Mouse (Mus musculus) midbrain, embryonic 16.5 days (tissue): Measurements from ENCODE around the gene Gm10188. TPM values are rescaled to one million over a fixed set of nuclear protein-coding genes. Genes with fewer than 3 reads are reported as not detected.
A peak's percentile ranks its signal among the peaks of the same experiment; 100 is the strongest.

Source experiments
- ATAC-seq: fragments of 200-750 bp; cut with Nextera tagmentation; 2 replicates; pipeline ENCODE4 v1.8.0; 2017; ENCODE audit warnings: moderate TSS enrichment
- H3K27ac ChIP-seq: fragments of 300-500 bp; sonication (generic); 2 replicates; pipeline ENCODE4 v1.5.1; 2014; ENCODE audit warnings: mild to moderate bottlenecking, low read length, mixed read lengths
- H3K27me3 ChIP-seq: fragments of 300-500 bp; sonication (generic); 2 replicates; pipeline ENCODE4 v1.6.1; 2014; ENCODE audit warnings: low read depth, low read length, mixed read lengths; ENCODE audit not compliant: control insufficient read depth, insufficient read depth
- H3K36me3 ChIP-seq: fragments of 300-500 bp; sonication (generic); 2 replicates; pipeline ENCODE4 v1.6.1; 2014; ENCODE audit warnings: mild to moderate bottlenecking, low read length, moderate library complexity, mixed read lengths; ENCODE audit not compliant: control insufficient read depth, insufficient read depth
- H3K4me1 ChIP-seq: fragments of 300-500 bp; sonication (generic); 2 replicates; pipeline ENCODE4 v1.6.1; 2014; ENCODE audit warnings: mild to moderate bottlenecking, low read length, mixed read lengths; ENCODE audit not compliant: control insufficient read depth, insufficient read depth
- H3K4me2 ChIP-seq: fragments of 300-500 bp; sonication (generic); 2 replicates; pipeline ENCODE4 v1.6.1; 2014; ENCODE audit warnings: mild to moderate bottlenecking, low read length, mixed read lengths
- H3K4me3 ChIP-seq: fragments of 300-500 bp; sonication (generic); 2 replicates; pipeline ENCODE4 v1.5.1; 2014; ENCODE audit warnings: low read depth, mild to moderate bottlenecking, low read length, moderate library complexity, mixed read lengths
- H3K9ac ChIP-seq: fragments of 300-500 bp; sonication (generic); 2 replicates; pipeline ENCODE4 v1.6.1; 2014; ENCODE audit warnings: low read depth, low read length, mixed read lengths
- H3K9me3 ChIP-seq: fragments of 300-500 bp; sonication (generic); replicated peaks from 2 replicates; pipeline ENCODE4 v1.6.1; 2014; ENCODE audit warnings: mild to moderate bottlenecking, low read length, mixed read lengths; ENCODE audit not compliant: control insufficient read depth, poor library complexity, severe bottlenecking
- WGBS: fragments of 180-500 bp; shearing (Covaris S2); extraction: QIAGEN DNeasy Blood & Tissue Kit; methylation state at CpG from one replicate; pipeline ENCODE4 v1.1.7; 2014; 5-methylcytosine and 5-hydroxymethylcytosine counted together
- polyA plus RNA-seq: library from polyadenylated mRNA; unstranded; fragments of >200 nt; fragmentation: Nextera tagmentation; extraction: Ambion mirVana; gene quantifications from 2 replicates; pipeline ENCODE4 v1.2.1, GENCODE M21; 2015

Gene Gm10188
- polyA plus RNA-seq, 1 experiment from 2014 or later: 0.28 TPM

DNA sequence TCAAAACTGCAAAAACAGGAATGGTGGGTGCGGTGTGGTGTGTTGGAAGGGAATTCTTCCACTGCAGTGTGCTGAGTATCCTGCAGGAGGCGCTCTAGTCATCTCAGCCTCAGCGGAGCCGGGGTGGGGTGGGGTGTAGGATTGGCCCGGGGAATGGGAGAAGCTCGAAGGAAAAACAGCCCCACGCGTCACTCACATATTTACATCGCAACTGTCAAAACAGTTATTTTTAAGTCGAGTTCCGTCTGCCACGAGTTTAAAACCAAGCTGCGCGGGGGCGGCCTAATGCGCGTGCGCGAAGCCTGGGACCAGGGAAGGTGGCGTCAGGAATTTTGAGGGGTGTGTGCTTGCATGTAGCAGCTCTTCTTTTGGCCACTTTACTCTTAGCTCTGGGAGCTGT lies 17.3 kb downstream of the Gm10188 start:
- 4% methylated on average over 20 of the region's 20 CpGs for WGBS
- Histone ChIP-seq H3K27ac (peak overlapping the region; percentile 62; the same call in 1 of the 2 replicates), H3K36me3 (no peaks in the 10 kb centered on the region), H3K4me3 (peak overlapping the region; percentile 16; the same call in 1 of the 2 replicates), H3K9ac (no peak overlapping the region), H3K4me2 (peak overlapping the region; percentile 42), H3K9me3 (no peaks in the 10 kb centered on the region), H3K27me3 (no peaks in the 10 kb centered on the region), H3K4me1 (peaks cover 63% of the 10 kb centered on the region)
- no peak for ATAC-seq

DNA sequence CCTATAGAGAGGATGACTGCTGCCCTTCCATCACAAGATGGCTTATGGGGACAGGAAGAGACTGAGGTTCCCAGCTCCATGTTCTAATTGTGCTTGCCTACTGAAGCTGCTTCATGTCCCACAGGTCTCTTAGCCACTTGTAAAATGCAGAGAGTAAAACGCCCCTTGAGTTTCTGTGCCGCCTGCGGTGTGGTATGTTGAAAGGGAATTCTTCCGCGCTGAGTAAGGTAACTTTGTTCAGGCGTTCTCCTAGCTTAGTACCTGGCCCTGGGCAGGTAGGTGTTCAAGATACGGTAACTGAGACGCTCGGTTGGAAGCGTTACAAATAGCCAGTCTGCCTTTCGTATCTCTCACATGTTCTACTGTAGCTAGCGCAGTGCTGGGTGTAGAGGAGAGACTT lies 17.9 kb downstream of the Gm10188 start:
- peak overlapping the region; percentile 42 for H3K4me2 ChIP-seq
- no peak for ATAC-seq
- no peak overlapping the region for H3K4me3 ChIP-seq
- H3K9ac ChIP-seq: no peak overlapping the region
- H3K9me3 ChIP-seq: no peaks in the 10 kb centered on the region
- no peaks in the 10 kb centered on the region for H3K36me3 ChIP-seq
- H3K27me3 ChIP-seq: no peaks in the 10 kb centered on the region
- peak overlapping the region; percentile 12; the same call in 1 of the 2 replicates for H3K27ac ChIP-seq
- WGBS: 47% methylated on average over 12 of the region's 12 CpGs
- peaks cover 68% of the 10 kb centered on the region for H3K4me1 ChIP-seq

DNA sequence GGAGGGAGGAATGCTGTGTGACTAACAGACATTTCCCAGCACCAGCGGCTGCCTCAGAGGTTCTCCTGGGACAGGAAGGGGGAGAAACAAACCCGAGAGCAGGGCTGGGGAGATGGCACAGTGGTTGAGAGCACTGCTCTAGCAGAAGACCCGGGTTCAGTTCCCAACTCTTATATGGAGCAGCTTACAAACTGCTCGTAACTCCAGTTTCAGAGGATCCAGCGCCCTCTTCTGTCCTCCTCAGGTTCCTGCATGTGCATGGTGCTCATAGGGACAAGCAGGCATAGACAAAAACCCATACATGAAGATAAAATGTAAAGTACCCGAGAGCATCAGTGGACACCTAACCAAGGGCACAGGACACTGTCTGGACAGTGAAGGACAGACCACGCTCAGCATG lies 18.6 kb downstream of the Gm10188 start:
- Histone ChIP-seq H3K36me3 (no peaks in the 10 kb centered on the region), H3K9ac (no peak overlapping the region), H3K27ac (no peak overlapping the region), H3K4me2 (no peak overlapping the region), H3K27me3 (no peaks in the 10 kb centered on the region), H3K9me3 (no peaks in the 10 kb centered on the region), H3K4me1 (peaks cover 70% of the 10 kb centered on the region), H3K4me3 (no peak overlapping the region)
- ATAC-seq: no peak
- 14% methylated on average over 7 of the region's 7 CpGs for WGBS

- no peaks in the 10 kb centered on the region for H3K27me3 ChIP-seq
- peaks cover 73% of the 10 kb centered on the region for H3K4me1 ChIP-seq
- H3K4me2 ChIP-seq: no peak overlapping the region
- H3K36me3 ChIP-seq: no peaks in the 10 kb centered on the region
- H3K27ac ChIP-seq: no peak overlapping the region
- no peak for ATAC-seq
- H3K9me3 ChIP-seq: no peaks in the 10 kb centered on the region
- H3K9ac ChIP-seq: no peak overlapping the region
- no peak overlapping the region for H3K4me3 ChIP-seq
- 58% methylated on average over 10 of the region's 10 CpGs for WGBS
Observed at GRCm38 (mm10) chr1:132209400-132209799, 20.2 kb downstream of the Gm10188 start.

DNA sequence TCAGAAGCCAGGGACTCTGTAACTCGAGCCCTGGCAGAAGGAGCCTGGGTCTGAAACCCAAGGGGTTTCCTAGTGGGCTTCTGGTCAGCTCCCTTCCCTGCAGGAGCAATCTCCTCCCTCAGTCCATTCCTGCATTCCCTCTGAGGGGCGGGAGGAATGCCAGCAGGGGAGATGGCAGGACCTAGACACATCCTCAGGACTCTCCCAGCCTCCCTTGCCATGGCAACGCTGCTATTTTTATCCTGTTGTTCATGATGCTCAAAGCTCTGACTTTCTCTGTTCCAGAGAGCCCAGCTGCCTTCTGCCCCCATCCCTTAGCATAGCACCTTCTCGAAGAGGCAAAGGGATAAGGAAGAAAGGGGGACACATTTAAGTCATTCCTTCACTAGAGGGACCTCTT lies 21.4 kb downstream of the Gm10188 start:
- 8% methylated on average over 4 of the region's 4 CpGs for WGBS
- peak overlapping the region; percentile 71 for H3K27ac ChIP-seq
- no peak overlapping the region for H3K4me3 ChIP-seq
- H3K27me3 ChIP-seq: no peaks in the 10 kb centered on the region
- H3K9ac ChIP-seq: no peak overlapping the region
- ATAC-seq: peak; percentile 51
- H3K4me2 ChIP-seq: peak overlapping the region; percentile 4; the same call in 1 of the 2 replicates
- peaks cover 71% of the 10 kb centered on the region for H3K4me1 ChIP-seq
- H3K9me3 ChIP-seq: no peaks in the 10 kb centered on the region
- no peaks in the 10 kb centered on the region for H3K36me3 ChIP-seq

- WGBS: 74% methylated on average over 3 of the region's 3 CpGs
- H3K4me1 ChIP-seq: peaks cover 69% of the 10 kb centered on the region
- no peaks in the 10 kb centered on the region for H3K36me3 ChIP-seq
- H3K27ac ChIP-seq: peak overlapping the region; percentile 71; the same call in 1 of the 2 replicates
- no peak overlapping the region for H3K9ac ChIP-seq
- no peak for ATAC-seq
- no peak overlapping the region for H3K4me3 ChIP-seq
- no peaks in the 10 kb centered on the region for H3K9me3 ChIP-seq
- H3K4me2 ChIP-seq: no peak overlapping the region
- H3K27me3 ChIP-seq: no peaks in the 10 kb centered on the region
Observed at GRCm38 (mm10) chr1:132206828-132207227, 22.7 kb downstream of the Gm10188 start.

DNA sequence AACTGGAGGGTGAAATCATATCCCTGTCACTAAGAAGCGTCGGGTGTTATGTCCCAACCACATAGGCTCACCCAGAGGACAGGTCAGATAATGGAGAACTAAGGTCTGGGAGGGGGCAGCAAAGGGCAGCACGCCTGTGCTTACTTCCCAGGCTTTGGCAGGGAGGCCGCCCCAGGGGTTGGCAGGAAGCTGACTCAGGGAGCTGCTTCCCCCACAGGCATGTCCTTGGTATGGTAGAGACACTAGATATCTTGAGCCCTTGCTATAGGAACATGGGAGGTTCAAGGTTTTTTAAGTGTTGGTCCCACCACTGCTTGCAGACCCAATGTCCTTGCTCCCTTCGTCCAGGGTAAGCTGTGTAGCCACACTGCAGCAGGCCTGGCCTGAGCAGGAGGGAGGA lies 23.6 kb downstream of the Gm10188 start:
- H3K36me3 ChIP-seq: no peaks in the 10 kb centered on the region
- no peaks in the 10 kb centered on the region for H3K27me3 ChIP-seq
- H3K4me1 ChIP-seq: peaks cover 69% of the 10 kb centered on the region
- no peak overlapping the region for H3K9ac ChIP-seq
- WGBS: 65% methylated on average over 5 of the region's 5 CpGs
- no peaks in the 10 kb centered on the region for H3K9me3 ChIP-seq
- H3K4me3 ChIP-seq: no peak overlapping the region
- no peak for ATAC-seq
- no peak overlapping the region for H3K4me2 ChIP-seq
- H3K27ac ChIP-seq: 0 out of 2 replicates have a peak overlapping the region, but pooled peaks have one; percentile 19

- ATAC-seq: no peak
- Histone ChIP-seq H3K27ac (peak overlapping the region; percentile 78), H3K4me2 (no peak overlapping the region), H3K36me3 (no peaks in the 10 kb centered on the region), H3K4me1 (peaks cover 61% of the 10 kb centered on the region), H3K27me3 (no peaks in the 10 kb centered on the region), H3K4me3 (no peak overlapping the region), H3K9ac (no peak overlapping the region), H3K9me3 (no peaks in the 10 kb centered on the region)
- 91% methylated on average over 5 of the region's 5 CpGs for WGBS
Observed at GRCm38 (mm10) chr1:132202771-132203170, 26.8 kb downstream of the Gm10188 start.

GRCm38 (mm10) chr1:132201936-132202335 lies 27.6 kb downstream of the Gm10188 start:
- no peak for ATAC-seq
- Histone ChIP-seq H3K9ac (no peak overlapping the region), H3K27ac (peak overlapping the region; percentile 78), H3K9me3 (no peaks in the 10 kb centered on the region), H3K36me3 (no peaks in the 10 kb centered on the region), H3K27me3 (no peaks in the 10 kb centered on the region), H3K4me3 (no peak overlapping the region; the same call in 1 of the 2 replicates), H3K4me2 (peak overlapping the region; percentile 46), H3K4me1 (peaks cover 61% of the 10 kb centered on the region)
- 40% methylated on average over 2 of the region's 2 CpGs for WGBS
